Mouse (Mus musculus) lung, postnatal 4 days (tissue): Measurements from ENCODE around the gene Pccb.

Source experiments
- DNase-seq, 2 experiments: peaks; one replicate each; pipeline ENCODE4 v3.0.0; 2021

The Pccb gene

DNA sequence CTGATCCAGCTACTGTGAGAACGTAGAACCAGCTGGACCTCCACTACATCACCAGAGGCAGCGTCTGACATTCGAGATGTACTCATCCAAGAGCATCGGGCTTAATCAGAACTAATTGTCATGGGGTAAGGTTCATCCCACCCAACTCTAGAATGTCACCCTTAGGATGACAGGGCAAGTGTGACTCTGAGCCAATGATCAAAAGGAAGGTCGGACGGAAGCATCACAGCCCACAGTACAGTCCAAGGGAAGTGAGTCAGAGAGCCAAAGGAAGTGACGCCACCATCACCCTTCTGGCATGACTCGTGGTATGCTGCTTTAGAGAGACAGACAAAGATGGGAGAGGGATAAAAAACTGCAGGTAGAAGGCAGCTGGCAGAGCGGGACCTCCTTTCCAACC lies 7.6 kb upstream of the Pccb start:
- no peak for DNase-seq

DNA sequence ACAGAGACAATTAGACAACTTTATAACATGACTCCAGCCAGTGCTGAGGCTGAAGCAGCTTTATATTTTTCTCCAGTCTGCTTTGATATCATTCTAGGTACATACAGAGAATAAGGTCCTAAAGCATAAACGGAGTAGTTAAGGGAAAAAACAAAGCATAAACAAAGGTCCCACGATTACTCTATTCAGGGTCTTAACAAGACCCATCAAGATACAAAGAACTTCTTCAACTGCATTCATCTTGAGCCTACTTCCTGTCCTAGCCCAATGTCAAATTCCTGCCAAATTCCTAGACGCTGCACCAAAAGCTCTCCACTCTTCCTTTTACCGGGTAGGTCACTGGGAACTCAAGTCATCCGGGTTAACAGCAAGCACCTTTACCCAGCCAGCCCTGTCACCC lies 6.8 kb upstream of the Pccb start:
- DNase-seq, result no peak

DNA sequence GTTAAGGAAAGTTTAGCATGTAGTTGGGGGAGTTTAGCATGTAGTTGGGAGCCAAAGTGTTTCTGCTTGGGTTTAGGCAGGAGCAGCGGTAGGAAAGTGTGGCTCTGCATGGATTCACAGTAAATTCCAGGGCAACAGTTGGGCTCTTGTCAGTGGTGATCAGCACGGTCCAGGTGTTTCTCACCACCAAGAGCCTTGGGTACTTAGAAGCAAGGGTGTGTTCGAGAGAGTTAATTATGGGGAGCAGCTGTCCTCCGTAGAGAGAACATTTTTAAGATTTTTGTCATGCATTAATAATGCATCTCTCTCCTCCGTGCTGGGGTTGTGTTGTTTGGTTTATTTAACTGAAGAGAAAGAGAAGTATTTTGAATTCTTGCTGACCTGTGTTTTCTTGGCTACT lies 3.9 kb upstream of the Pccb start:
- peak in 1 of 2 experiments; percentile 33 for DNase-seq

DNA sequence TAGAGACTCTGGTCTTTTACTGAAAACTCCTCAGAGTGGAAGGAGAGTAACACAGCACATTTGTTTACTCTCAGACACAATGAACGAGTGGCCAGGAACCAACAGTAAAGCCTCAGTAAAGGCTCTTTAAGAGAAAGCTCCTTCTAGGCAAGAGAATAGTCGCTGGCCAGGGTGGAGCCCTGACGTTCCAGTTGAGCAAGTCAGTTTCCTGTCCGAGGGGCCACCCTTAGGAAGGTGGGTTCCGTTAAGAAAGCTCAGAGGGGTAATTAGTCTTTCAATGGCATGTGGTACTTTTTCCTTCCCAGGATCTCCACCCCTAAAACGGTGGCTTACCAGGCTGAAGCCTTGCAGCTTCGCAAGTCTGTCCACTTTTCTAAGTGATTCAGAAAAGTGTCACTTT lies 2.7 kb upstream of the Pccb start:
- DNase-seq, result peak; percentile 40 to 47

DNA sequence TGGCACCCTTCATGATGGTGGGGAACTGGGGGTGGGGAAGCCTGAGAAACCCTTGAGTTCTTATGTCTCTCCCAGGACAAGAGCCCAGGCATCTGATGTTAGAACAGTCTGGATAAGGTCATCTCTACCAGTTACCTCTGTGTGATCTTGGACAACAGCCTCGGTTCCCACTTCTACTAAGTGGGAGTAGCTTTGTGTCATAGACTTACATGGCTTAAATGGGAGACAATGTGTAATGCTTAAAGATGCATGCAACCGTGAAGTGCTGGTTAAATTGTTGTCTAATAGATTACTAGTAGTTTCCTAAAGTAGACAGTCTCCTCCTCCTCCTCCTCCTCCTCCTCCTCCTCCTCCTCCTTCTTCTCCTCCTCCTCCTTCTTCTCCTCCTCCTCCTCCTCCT lies 2.2 kb upstream of the Pccb start:
- no peak for DNase-seq

DNA sequence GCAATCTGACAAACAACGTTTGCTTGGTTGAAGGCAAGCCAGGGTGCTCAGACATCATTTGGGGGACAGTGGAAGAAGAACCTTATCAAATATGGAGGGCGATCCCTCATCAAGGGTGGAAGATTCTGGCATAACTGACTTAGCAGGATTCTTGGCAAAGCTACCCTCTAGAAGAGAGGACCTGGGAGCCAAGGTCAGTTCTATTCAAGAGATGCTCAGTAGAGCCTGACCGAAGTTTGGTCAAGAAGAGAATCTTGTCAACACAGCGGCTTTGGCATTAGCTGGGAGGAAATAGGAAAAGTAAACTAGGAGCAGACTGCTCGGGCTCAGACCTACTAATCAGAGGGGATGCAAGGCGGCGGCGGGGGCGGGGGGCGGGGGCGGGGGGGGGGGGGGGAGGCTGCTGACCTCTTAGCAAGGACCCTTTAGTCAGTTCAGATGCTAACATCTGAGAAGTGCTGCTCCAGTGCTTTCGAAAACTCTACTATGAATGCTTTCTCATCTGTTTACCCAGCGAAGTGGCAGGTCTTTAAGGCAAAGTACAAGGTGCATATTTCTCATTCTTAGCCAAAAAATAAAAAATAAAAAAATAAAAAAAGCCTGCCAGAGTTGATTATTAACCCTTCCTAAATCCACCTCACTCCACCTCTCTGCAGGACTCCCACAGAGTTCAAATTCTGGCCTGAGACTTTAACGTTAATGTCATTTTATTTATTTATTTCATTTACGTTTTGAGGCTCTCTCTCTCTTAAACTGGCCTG lies 1.3 kb upstream of the Pccb start:
- DNase-seq, result no peak

DNA sequence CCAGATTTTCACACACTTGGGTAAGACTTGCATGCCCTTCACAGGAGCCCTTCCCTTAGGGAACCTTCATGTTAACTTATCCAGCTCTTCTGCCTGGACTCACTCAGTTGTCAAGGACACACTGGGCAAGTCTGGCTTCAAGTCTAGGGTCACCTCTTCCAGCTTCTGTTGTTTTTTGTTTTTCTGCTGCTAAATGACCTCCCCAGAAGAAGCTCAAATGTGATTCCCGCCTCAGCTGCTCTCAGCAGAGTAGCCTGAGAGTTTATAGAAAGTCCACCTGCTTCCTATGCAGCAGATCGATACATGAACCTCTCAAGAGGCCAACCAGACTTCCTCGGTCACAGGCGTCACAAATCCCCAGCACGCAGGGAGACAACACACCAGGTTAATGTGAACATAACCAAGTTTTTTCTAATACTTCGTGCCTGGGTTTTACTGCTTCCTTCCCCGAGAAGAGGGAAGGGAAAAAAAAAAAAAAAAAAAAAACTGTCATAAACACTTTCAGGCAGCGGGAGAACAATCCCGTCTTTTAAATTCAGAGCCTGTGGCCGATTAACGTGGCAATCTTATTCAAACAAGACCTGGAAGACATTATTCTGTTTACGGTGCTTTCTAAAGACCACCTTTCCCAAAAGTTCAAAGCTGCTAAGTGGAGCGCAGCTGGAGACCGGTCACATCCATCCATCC lies 794 bp downstream of the Pccb start:
- DNase-seq, result no peak

DNA sequence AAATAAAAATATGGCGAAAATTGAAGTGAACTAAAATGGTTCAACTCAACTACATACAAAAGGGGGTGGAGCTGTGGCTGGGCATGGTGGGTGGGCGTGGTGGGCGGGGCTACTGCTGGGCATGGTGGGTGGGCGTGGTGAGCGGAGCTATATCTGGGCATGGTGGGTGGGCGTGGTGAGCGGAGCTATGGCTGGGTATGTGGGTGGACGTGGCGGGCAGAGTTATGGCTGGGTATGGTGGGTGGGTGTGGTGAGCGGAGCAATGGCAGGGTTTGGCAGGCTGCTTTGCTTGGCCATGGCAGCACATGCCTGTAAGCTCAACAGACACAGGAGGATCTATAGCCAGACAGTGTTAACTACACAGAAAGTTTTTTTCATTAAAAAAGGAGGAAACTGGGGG lies 15.9 kb downstream of the Pccb start:
- no peak for DNase-seq

DNA sequence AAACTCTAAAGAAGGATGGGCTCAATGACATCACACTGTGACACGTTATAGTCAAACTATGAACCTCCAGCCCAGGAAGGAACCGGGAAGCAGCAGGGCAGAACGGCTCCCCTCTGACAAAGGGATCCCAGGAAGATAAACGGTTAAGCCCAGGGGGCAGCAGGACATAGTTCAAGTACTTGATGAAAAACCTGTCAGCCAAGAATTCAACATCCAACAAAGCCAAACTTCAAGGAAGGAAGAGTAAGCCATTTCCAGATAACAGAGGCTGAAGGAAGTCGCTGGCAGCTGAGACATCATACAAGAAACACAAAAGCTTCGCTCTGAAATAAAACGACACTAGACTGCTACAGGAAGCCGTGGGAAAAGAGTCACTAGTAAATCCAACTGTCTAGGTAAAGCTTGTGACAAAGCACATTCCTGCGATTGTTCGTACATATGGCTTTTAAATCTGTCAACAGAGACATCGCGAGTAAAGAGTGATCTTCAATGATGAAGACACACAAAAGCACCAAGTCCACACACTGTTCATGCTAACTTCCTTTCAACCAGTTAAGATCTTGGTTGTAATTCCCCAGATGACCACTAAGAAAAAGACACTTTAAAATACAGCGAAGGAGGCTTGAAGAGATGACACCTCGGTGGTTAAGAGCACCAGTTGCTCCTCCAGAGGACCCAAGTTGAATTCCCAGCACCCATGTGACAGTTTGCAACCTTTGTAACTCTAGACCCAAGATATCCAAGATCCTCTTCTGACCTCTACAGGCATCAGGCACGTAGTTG lies 16.8 kb downstream of the Pccb start:
- DNase-seq, result peak; percentile 34 to 36

DNA sequence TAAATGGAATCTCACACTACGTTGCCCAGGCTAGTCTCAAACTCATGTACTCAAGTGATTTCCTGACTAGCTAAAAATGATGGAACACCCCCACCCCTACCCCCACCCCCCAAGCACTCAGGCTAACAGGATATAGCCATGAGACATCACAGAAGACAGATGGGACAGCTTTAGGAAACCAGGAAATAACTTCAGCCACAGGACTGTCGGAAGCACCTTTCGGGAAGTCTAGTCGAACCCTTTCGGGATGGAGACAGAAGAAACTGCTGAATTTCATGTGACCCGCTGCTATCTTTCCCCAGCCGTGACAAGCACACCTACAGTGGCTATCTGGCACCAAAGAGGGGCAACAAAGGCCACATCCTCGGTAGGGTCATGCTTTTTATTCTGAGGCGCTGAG lies 19.4 kb downstream of the Pccb start:
- no peak for DNase-seq

DNA sequence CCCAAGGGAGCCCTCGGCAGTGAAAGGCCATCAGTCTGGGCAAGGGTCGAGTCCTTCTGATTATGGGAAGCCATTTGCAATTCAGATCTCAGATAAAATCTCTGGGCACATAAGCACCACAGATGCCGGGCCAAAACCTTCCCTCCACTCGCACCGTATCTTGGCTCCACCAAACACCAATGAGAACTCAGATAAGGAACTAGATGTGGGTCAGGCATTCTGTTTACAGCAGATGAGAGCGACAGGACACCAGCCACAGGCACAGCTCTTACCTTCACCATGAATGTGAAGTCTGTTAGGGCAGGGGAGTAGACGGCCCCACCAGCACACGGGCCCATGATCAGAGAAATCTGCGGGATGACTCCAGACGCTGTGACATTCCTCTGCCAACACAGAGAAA lies 22.3 kb downstream of the Pccb start:
- DNase-seq, result no peak

DNA sequence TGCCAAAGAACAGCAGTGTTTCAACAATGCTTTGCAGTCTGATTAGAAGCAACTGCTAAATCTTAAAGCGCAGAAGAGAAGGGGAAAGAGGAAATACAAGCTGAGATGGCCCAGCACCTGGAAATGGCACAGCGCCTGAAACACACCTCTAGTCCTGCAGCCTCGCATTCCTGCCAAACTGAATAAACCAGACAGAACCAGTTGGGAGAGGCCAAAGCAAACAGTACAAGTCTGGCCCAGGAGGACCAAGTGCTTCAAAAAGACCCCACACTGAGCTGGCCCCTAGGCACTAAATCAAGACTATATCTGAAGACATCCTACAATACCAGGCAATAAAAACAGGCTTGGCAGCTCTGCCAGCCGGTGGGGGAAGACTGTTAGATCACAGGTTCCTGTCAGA lies 28.8 kb downstream of the Pccb start:
- DNase-seq, result peak in 1 of 2 experiments; percentile 15

DNA sequence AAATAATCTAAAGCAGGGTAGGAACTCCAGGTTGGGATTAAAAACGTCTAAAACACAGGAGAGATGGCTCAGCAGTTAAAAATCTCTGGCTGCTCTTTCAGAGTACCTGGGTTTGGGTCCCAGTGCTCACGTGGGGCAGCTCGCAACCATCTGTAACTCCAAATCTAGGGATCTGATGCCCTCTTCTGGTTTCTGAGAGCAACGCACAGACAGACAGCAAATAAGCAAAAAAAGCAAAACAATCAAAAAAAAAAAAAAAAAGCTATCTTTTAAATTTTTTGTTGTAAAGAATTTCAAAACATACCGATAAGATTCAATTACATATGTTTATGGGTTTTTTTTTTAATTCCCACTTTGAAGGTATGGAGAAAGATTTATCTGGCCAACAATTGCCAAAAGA lies 31.4 kb downstream of the Pccb start:
- no peak for DNase-seq

DNA sequence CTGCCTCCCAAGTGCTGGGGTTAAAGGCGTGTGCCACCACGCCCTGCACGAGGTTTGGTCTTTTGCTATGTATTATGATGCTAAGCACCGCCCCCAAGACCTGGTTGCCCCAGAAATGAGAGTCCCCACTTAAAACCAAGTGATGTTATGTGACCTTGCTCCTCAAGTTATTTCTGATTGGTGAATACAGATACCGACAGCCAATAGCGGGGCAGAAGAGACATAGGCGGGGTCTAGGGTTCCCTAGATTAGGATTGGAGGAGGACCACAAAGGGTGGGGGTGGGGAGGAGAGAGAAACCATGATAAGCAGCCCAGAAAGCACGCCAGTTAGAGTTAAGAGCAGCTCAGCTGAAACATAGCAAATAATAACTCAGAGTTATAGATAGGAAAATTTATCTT lies 31.9 kb downstream of the Pccb start:
- no peak for DNase-seq

DNA sequence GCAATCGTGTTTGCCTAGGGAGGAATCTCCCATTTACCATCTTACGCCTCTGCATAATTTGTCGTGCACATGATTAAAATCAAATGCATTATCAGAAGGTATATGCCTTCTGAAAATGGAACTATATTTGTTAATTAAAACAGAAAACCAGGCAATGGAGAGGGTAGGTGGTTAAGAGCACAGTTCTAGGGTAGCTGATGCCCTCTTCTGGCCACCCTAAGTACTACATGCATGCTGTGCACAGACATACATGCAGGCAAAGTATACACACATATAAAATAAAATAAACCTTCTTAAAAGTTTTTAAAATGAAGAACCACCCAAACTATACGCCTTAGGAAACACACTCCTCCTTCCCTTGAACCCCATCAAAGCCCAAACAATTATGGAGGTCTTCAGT lies 32.6 kb downstream of the Pccb start:
- DNase-seq, result no peak

DNA sequence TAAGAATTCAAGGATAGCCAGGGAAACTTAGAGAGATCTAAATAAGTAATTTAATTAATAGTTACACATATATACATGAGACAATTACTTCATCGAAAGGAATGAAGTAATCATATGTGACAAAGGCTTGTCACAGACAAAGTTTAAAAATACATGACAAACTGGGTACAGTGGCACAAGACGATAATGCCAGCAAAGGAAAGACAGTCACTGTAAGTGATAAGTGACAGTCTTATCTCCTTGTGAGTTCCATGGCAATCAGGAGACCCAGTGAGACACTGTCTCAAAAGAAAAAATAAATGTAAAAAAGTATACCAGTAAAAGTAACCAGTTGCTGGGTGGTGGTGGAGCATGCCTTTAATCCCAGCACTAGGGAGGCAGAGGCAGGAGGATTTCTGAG lies 37.6 kb downstream of the Pccb start:
- DNase-seq, result no peak

DNA sequence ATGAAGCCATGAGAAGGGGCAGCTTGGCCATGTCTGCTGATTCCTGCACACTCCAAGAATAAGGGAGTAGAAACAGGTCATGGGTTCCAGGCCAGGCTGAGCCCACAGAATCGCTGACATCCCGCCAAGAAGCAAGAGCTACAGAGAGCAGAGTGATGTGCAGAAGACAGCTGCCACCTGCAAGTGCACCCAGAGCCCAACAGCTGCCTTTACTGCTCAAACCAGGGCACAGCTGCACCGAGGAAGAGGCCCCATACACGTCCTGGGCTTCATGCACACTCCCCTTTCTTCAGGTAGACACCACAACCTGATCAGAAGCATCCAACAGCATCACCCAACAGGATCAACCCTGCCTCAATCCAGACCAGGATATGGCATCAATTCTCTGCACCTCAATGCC lies 40.8 kb downstream of the Pccb start:
- DNase-seq, result no peak

DNA sequence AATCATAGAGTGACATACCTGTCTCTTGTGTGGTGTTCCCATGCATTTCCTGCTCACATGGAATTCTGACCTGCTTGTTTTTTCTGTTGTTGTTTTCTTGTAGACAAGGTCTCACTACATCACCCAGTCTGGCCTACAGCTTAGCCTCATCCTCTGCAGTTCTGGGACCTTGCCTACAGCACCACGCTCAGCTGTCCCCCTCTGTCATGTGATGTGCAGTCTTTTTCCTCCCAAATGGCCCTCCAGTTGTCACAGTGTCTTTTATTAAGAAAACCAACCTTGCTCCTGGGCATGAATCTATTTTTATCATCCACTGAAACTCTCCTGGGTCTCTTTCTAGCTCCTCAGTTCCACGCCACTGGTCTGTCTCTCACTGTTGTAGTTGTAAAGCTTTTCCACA lies 42.5 kb downstream of the Pccb start:
- DNase-seq, result no peak

DNA sequence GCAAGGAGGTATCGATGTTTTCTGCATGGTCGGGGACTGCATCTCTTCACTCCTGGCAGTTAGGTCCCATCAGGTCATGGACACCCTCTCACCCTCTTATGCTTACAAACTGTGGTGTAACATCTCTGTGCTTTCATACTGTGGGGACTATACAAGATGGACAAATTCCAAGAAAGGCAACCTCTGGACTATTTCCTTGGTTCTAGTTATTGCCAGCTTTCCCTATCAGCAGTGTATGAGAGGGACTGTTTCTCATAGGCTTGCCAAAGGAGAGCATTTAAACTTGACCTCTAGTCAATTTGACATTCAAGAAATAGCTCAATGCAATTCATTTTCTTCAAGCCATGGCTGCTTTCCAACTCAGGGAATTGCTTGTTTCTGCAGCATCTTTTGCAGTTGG lies 43.4 kb downstream of the Pccb start:
- DNase-seq, result no peak

DNA sequence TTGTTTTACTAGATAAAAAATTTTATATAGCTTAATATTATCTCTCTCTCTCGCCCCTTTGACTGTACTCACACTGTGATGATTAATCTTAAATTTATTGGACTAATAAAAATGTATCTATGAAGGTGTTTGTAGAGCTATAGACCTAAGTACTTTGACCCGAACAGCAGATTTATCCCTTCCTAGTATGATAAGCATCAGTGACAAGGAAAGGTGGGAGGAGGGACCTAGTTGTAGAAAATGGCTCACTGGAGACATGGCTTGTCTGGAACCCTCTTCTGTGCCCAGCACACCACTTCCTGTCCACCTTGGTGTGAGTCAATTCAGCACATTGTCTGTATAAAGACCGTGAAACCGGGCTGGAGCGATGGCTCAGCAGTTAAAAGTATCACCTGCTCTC lies 44.1 kb downstream of the Pccb start:
- DNase-seq, result no peak

DNA sequence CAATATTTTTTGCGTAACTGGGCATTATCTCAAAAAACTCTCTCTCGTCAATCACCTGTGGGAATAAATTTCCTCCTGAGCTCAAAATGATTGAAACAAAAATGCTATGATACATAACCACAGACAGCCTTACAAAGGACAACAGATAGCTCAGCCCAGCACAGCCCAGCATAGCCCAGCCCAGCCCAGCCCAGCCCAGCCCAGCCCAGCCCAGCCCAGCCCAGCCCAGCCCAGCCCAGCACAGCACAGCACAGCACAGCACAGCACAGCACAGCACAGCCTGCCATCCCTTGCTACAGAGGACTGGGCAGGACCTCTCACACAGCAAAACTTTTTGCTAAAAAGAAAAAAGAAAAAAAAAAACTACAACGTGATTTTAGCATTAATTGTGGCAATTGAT lies 46.8 kb downstream of the Pccb start:
- no peak for DNase-seq

DNA sequence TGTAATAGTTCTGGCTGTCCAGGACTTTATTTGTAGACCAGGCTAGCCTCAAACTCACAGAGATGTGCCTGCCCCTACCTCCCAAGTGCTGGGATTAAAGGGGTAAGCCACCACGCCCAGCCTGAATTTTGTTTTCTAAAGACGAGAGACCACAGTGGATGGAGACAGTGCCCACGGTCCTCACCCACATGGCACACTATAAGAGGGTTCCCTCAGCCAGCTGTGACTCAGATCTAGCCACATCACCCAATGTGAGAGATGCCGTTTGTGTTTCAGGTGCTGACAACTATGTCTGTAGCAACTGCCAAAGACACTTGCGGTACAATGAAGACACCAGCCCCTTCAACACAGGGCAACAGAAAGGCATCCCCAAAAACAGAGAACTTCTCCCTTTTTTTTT lies 47.7 kb downstream of the Pccb start:
- DNase-seq, result no peak

DNA sequence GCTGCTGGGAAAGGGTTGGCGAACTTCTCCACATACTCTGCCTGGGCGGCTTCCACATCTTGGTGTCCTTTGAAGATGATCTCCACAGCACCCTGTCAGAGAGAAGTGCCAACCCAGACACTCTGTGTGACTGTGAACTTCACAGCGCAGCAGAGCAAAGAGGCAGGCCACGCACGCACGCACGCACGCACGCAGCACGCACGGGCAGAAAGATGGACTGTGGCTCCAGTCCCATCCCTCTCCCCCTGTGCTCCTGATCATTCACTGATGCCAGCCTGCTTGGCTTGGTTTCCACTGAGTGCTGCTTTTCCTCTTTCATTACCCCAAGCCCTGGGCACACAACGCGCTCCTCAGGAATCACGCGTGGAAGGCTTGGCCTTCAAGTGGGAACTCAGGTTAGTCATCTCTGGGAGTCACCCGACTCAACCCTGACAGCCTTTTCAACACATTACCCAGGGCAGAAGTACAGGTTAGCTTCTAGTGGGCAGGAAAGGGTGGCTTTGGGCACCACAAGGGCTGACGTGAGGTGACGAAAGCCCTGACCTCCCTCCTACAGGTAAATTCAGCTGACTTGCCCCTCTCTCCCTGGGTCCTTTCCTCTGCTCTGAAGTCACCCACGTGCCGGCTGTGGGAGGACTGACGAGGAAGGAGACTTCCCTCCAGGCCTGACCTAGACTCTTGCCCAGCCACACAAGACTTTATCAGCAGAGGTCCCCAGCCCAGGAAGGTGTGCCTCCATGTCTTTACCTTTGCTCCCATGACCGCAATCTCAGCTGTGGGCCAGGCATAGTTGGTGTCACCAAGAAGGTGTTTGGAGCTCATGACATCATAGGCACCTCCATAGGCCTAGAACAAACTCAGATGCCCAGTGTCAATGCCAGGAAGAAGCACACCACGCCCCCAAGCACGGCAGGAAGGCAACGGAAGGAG lies 50.1 kb downstream of the Pccb start:
- DNase-seq, result no peak
